Mouse (Mus musculus) limb, embryonic 12.5 days (tissue): Measurements from ENCODE around the gene Icam4. TPM values are rescaled to one million over a fixed set of nuclear protein-coding genes. Genes with fewer than 3 reads are reported as not detected.

Experiments used
- ATAC-seq: fragments of 200-750 bp; cut with Nextera tagmentation; 2 replicates; pipeline ENCODE4 v1.8.0; 2017; ENCODE audit warnings: low read depth, moderate TSS enrichment; ENCODE audit not compliant: insufficient number of reproducible peaks, insufficient read depth, low FRiP score, low TSS enrichment
- H3K27ac ChIP-seq: fragments of 300-500 bp; sonication (generic); 2 replicates; pipeline ENCODE4 v1.5.1; 2016; ENCODE audit warnings: mild to moderate bottlenecking, moderate library complexity
- H3K27me3 ChIP-seq: fragments of 300-500 bp; sonication (generic); 2 replicates; pipeline ENCODE4 v1.6.1; 2016; ENCODE audit warnings: mild to moderate bottlenecking, moderate library complexity
- H3K36me3 ChIP-seq: fragments of 300-500 bp; sonication (generic); 2 replicates; pipeline ENCODE4 v1.6.1; 2016; ENCODE audit warnings: mild to moderate bottlenecking, moderate library complexity
- H3K4me1 ChIP-seq: fragments of 300-500 bp; sonication (generic); replicated peaks from 2 replicates; pipeline ENCODE4 v1.6.1; 2016
- H3K4me2 ChIP-seq: fragments of 300-500 bp; sonication (generic); 2 replicates; pipeline ENCODE4 v1.6.1; 2016; ENCODE audit warnings: mild to moderate bottlenecking, moderate library complexity
- H3K4me3 ChIP-seq: fragments of 300-500 bp; sonication (generic); replicated peaks from 2 replicates; pipeline ENCODE4 v1.5.1; 2016; ENCODE audit warnings: mild to moderate bottlenecking
- H3K9ac ChIP-seq: fragments of 300-500 bp; sonication (generic); replicated peaks from 2 replicates; pipeline ENCODE4 v1.6.1; 2016; ENCODE audit warnings: mild to moderate bottlenecking, moderate library complexity
- H3K9me3 ChIP-seq: fragments of 300-500 bp; sonication (generic); 2 replicates; pipeline ENCODE4 v1.6.1; 2016; ENCODE audit warnings: mild to moderate bottlenecking, moderate library complexity
- WGBS: fragments of 180-500 bp; shearing (Covaris S2); methylation state at CpG from one replicate; pipeline ENCODE4 v1.1.7; 2016; 5-methylcytosine and 5-hydroxymethylcytosine counted together
- polyA plus RNA-seq: library from polyadenylated mRNA; unstranded; fragments of >200 nt; fragmentation: Nextera tagmentation; extraction: Ambion mirVana; gene quantifications from 2 replicates; pipeline ENCODE4 v1.2.1, GENCODE M21; 2016

Icam4 gene
- 1.9 and 2.5 TPM in 2 replicates for polyA plus RNA-seq

GRCm38 (mm10) chr9:21029291-21030054 lies at the start of gene Icam4:
Gene Icam4, plus strand, starts transcription at chr9:21029373.
- Histone ChIP-seq H3K4me2 (peak within 1 kb of the TSS; percentile 92), H3K4me3 (peak within 1 kb of the TSS; percentile 51), H3K9ac (peak within 1 kb of the TSS; percentile 42), H3K36me3 (no peaks in the 10 kb centered on the region), H3K27ac (no peak within 1 kb of the TSS), H3K9me3 (no peaks in the 10 kb centered on the region), H3K27me3 (peaks cover 82% of the 10 kb centered on the region), H3K4me1 (peaks cover 47% of the 10 kb centered on the region)
- ATAC-seq, result no peak
- WGBS, result 2% methylated on average over 37 of the region's 37 CpGs

- no peaks in the 10 kb centered on the region for H3K9me3 ChIP-seq
- no peaks in the 10 kb centered on the region for H3K27me3 ChIP-seq
- ATAC-seq, result no peak
- H3K36me3 ChIP-seq, result no peaks in the 10 kb centered on the region
- no peak overlapping the region for H3K27ac ChIP-seq
- H3K4me2 ChIP-seq, result no peak overlapping the region
- H3K4me1 ChIP-seq, result peaks cover 20% of the 10 kb centered on the region
- 86% methylated on average over 7 of the region's 7 CpGs for WGBS
- H3K9ac ChIP-seq, result no peak overlapping the region
- no peak overlapping the region for H3K4me3 ChIP-seq
Observed at GRCm38 (mm10) chr9:20979769-20980168, 49.4 kb upstream of the Icam4 start.

DNA sequence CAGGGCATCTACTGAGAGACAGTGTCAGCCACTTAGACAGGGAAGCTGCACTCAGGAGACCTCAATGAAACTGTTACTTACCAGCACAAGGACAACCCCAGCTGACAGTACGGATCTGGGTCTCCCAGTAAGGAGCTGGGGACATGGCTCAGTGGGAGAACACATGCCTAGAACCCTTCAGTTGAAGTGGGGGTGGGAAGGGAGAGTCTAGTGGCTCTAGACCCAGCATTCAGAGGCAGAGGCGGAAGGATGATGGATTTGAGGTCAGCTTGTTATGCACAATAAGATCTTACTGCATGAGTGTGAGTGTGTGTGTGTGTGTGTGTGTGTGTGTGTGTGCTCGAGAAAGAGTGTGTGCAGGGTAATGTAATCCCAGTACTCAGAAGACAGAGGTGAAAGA lies 47.0 kb upstream of the Icam4 start:
- H3K27ac ChIP-seq, result no peak overlapping the region
- no peaks in the 10 kb centered on the region for H3K9me3 ChIP-seq
- no peak overlapping the region for H3K9ac ChIP-seq
- H3K27me3 ChIP-seq, result no peaks in the 10 kb centered on the region
- peaks cover 12% of the 10 kb centered on the region for H3K4me1 ChIP-seq
- WGBS, result 88% methylated on average over 3 of the region's 3 CpGs
- no peaks in the 10 kb centered on the region for H3K36me3 ChIP-seq
- H3K4me2 ChIP-seq, result no peak overlapping the region
- ATAC-seq, result no peak
- no peak overlapping the region for H3K4me3 ChIP-seq

DNA sequence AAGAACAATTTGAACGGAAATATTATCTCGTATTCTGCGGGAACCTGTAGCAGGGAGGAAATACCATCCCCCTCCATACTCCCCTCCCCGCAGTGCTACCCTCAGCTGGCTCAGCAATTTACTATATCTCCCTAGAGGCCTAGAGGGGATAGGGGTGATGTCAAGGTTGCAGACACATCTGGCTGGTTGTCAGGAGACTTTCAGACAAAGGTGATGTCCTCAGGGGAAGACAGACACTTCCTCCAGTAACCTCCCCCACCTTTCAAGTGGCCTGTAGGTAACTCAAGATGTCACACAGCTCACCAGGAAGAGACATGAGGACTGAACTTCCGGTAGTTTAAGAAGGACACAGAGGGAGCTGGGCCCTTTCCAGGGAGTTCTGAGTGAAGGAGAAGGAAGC lies 46.0 kb upstream of the Icam4 start:
- Histone ChIP-seq H3K9ac (no peak overlapping the region), H3K4me3 (no peak overlapping the region), H3K4me2 (no peak overlapping the region), H3K4me1 (peaks cover 15% of the 10 kb centered on the region), H3K9me3 (no peaks in the 10 kb centered on the region), H3K27me3 (no peaks in the 10 kb centered on the region), H3K27ac (no peak overlapping the region), H3K36me3 (no peaks in the 10 kb centered on the region)
- WGBS, result 68% methylated on average over 5 of the region's 5 CpGs
- no peak for ATAC-seq

- no peak overlapping the region for H3K9ac ChIP-seq
- no peak for ATAC-seq
- peaks cover 21% of the 10 kb centered on the region for H3K4me1 ChIP-seq
- no peak overlapping the region for H3K27ac ChIP-seq
- H3K9me3 ChIP-seq, result no peaks in the 10 kb centered on the region
- WGBS, result 60% methylated on average over 15 of the region's 15 CpGs
- no peaks in the 10 kb centered on the region for H3K27me3 ChIP-seq
- H3K36me3 ChIP-seq, result no peaks in the 10 kb centered on the region
- no peak overlapping the region for H3K4me3 ChIP-seq
- H3K4me2 ChIP-seq, result no peak overlapping the region
Observed at GRCm38 (mm10) chr9:20986952-20987686, 42.1 kb upstream of the Icam4 start.

DNA sequence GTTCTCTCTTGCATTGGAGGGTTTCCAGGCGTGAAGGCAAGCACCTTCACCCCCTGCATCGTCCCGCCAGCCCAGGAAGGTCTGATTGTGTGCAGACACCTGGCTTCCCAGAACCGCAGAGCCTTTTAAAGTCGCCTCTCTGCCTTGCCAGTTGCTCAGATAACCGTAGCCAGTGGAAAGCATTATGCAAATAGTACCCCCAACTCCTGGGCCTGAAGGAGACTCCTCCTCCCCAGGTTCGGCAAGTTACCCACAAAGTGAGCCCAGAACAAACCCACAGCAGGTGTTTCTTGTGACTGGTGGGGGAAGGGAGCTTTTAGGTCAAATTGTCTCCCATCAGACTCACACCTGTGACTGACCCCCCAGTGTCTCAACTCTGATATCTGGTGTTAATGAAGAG lies 41.2 kb upstream of the Icam4 start:
- no peak for ATAC-seq
- Histone ChIP-seq H3K9ac (no peak overlapping the region), H3K36me3 (no peaks in the 10 kb centered on the region), H3K4me2 (no peak overlapping the region), H3K4me3 (no peak overlapping the region), H3K27me3 (no peaks in the 10 kb centered on the region), H3K4me1 (peaks cover 19% of the 10 kb centered on the region), H3K9me3 (no peaks in the 10 kb centered on the region), H3K27ac (0 out of 2 replicates have a peak overlapping the region, but pooled peaks have one; percentile 12)
- WGBS, result 16% methylated on average over 7 of the region's 7 CpGs

- Histone ChIP-seq H3K36me3 (no peaks in the 10 kb centered on the region), H3K27me3 (no peaks in the 10 kb centered on the region), H3K4me1 (peaks cover 14% of the 10 kb centered on the region), H3K9me3 (no peaks in the 10 kb centered on the region), H3K4me3 (no peak overlapping the region; the same call in 1 of the 2 replicates), H3K4me2 (peak overlapping the region; percentile 39), H3K27ac (peak overlapping the region; percentile 74), H3K9ac (0 out of 2 replicates have a peak overlapping the region, but pooled peaks have one; percentile 23)
- ATAC-seq, result peak; percentile 41
- 5% methylated on average over 10 of the region's 10 CpGs for WGBS
Observed at GRCm38 (mm10) chr9:20990861-20991260, 38.3 kb upstream of the Icam4 start.

DNA sequence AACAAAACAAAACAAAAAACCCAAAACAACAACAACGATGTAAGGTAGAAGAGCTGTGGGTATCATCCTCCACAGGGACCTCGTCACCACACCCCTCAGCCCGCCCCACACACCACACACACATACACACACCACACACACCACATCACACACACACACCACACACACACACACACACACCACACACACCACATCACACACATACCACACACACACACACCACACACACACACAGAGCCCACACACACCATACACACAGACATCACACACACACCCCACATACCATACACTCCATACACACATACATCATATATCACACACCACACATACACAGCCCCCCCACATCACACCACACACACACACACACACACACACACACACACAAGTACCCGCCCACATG lies 37.6 kb upstream of the Icam4 start:
- WGBS, result 100% methylated on average over 4 of the region's 4 CpGs
- Histone ChIP-seq H3K27me3 (no peaks in the 10 kb centered on the region), H3K27ac (no peak overlapping the region), H3K9ac (no peak overlapping the region), H3K4me2 (no peak overlapping the region), H3K36me3 (no peaks in the 10 kb centered on the region), H3K4me1 (peaks cover 14% of the 10 kb centered on the region), H3K9me3 (no peaks in the 10 kb centered on the region), H3K4me3 (no peak overlapping the region)
- ATAC-seq, result no peak

GRCm38 (mm10) chr9:20993165-20993898 lies 35.8 kb upstream of the Icam4 start:
- WGBS, result 58% methylated on average over 5 of the region's 5 CpGs

GRCm38 (mm10) chr9:20995069-20995468 lies 34.1 kb upstream of the Icam4 start:
- Histone ChIP-seq H3K9me3 (no peaks in the 10 kb centered on the region), H3K27ac (no peak overlapping the region), H3K4me1 (peaks cover 6% of the 10 kb centered on the region), H3K27me3 (no peaks in the 10 kb centered on the region), H3K4me3 (no peak overlapping the region), H3K9ac (no peak overlapping the region), H3K36me3 (no peaks in the 10 kb centered on the region), H3K4me2 (no peak overlapping the region)
- ATAC-seq, result no peak
- 77% methylated on average over 3 of the region's 3 CpGs for WGBS

More at GRCm38 (mm10) chr9:20993165-20993898, 35.8 kb upstream of the Icam4 start:
- Histone ChIP-seq H3K27ac (no peak overlapping the region), H3K4me3 (no peak overlapping the region), H3K27me3 (no peaks in the 10 kb centered on the region), H3K4me1 (peaks cover 6% of the 10 kb centered on the region), H3K4me2 (no peak overlapping the region), H3K9me3 (no peaks in the 10 kb centered on the region), H3K9ac (no peak overlapping the region), H3K36me3 (no peaks in the 10 kb centered on the region)
- no peak for ATAC-seq

- no peak overlapping the region for H3K9ac ChIP-seq
Observed at GRCm38 (mm10) chr9:20997065-20997464, 32.1 kb upstream of the Icam4 start.

More at GRCm38 (mm10) chr9:20997065-20997464, 32.1 kb upstream of the Icam4 start:
- Histone ChIP-seq H3K27ac (no peak overlapping the region), H3K27me3 (no peaks in the 10 kb centered on the region), H3K4me2 (no peak overlapping the region), H3K4me3 (no peak overlapping the region), H3K4me1 (no peaks in the 10 kb centered on the region), H3K9me3 (no peaks in the 10 kb centered on the region), H3K36me3 (no peaks in the 10 kb centered on the region)
- ATAC-seq, result no peak
- 93% methylated on average over 8 of the region's 8 CpGs for WGBS
